Mouse (Mus musculus) myocyte (in vitro differentiated cells): ENCODE data around the gene Creb5.

Experiments used
- CEBPB ChIP-seq: IDR thresholded peaks from 2 replicates; pipeline ENCODE4 v1.6.1; 2011; ENCODE audit warnings: mild to moderate bottlenecking, moderate library complexity; ENCODE audit not compliant: poor library complexity, insufficient read depth, severe bottlenecking
- E2F4 ChIP-seq: IDR thresholded peaks from one replicate; pipeline ENCODE4 v1.6.1; 2011; ENCODE audit warnings: mild to moderate bottlenecking, control low read depth, moderate library complexity; ENCODE audit not compliant: insufficient read depth
- MAX ChIP-seq: IDR thresholded peaks from one replicate; pipeline ENCODE4 v1.6.1; 2011; ENCODE audit warnings: low read depth, mild to moderate bottlenecking, control low read depth
- MYOG ChIP-seq, 3 experiments: IDR thresholded peaks; one replicate each; pipeline ENCODE4 v1.6.1; 2011; ENCODE audit warnings: control low read depth in 2 of 3, low read depth in 2 of 3, mild to moderate bottlenecking in 2 of 3; ENCODE audit not compliant: insufficient read length in 2 of 3, control insufficient read depth in 1 of 3, insufficient read depth in 1 of 3
- POLR2A ChIP-seq: IDR thresholded peaks from one replicate; pipeline ENCODE4 v1.6.1; 2011; ENCODE audit warnings: low read depth, mild to moderate bottlenecking, control low read depth, moderate library complexity; ENCODE audit not compliant: insufficient read length
- POLR2AphosphoS2 ChIP-seq: IDR thresholded peaks from one replicate; pipeline ENCODE4 v1.6.1; 2011; ENCODE audit warnings: low read depth, control low read depth; ENCODE audit not compliant: insufficient read length
- REST ChIP-seq: IDR thresholded peaks from one replicate; pipeline ENCODE4 v1.6.1; 2011; ENCODE audit warnings: mild to moderate bottlenecking, control low read depth, moderate library complexity; ENCODE audit not compliant: insufficient read depth, insufficient read length
- SRF ChIP-seq: IDR thresholded peaks from one replicate; pipeline ENCODE4 v1.6.1; 2011; ENCODE audit warnings: low read depth; ENCODE audit not compliant: control insufficient read depth, insufficient read length
- TCF12 ChIP-seq: IDR thresholded peaks from one replicate; pipeline ENCODE4 v1.6.1; 2011; ENCODE audit warnings: mild to moderate bottlenecking, control low read depth; ENCODE audit not compliant: poor library complexity, insufficient read depth, severe bottlenecking
- USF1 ChIP-seq: IDR thresholded peaks from one replicate; pipeline ENCODE4 v1.6.1; 2011; ENCODE audit warnings: low read depth, mild to moderate bottlenecking, control low read depth, moderate library complexity

- TF ChIP-seq POLR2A (no peak), USF1 (no peak), POLR2AphosphoS2 (no peak), TCF12 (no peak), SRF (no peak), MAX (no peak), E2F4 (no peak), CEBPB (no peak), MYOG (IDR thresholded peaks at IDR 0.05; ENCODE audit: control insufficient read depth in 1 of 3, insufficient read depth in 1 of 3, insufficient read length in 2 of 3, low read depth in 2 of 3) (no peak), REST (no peak)
These were observed 287.0 kb downstream of the Creb5 start for GRCm38 (mm10) chr6:53574097-53574496.
